In genomic region chr2:71543531-71543930, GRCm38 (mm10) we compare ENCODE assay signal across 12 mouse cellular contexts. TPM values are rescaled to one million over a fixed set of nuclear protein-coding genes. Genes with fewer than 3 reads are reported as not detected.
DNase-seq lines count a peak whose midpoint lies in the region; ATAC-seq and TF ChIP-seq lines count a peak whose summit lies in the region.
"Had no signal": no experiment of that assay in that cellular context is flagged by ENCODE, and none has a peak within 500 bp of the region (broad histone marks: within the 10 kb centered on the region; RNA-seq: fewer than 3 reads in every experiment).

No protein-coding gene starts in this region.

- H3K36me3 ChIP-seq in hindbrain, embryonic 11.5 days (ENCODE audit: control insufficient read depth, insufficient read depth, low read length): no peaks in the 10 kb centered on the region
- no peaks in the 10 kb centered on the region for H3K36me3 ChIP-seq in hindbrain, postnatal 0 days (ENCODE audit: insufficient read depth, low read length)
- no peaks in the 10 kb centered on the region for H3K36me3 ChIP-seq in embryonic facial prominence, embryonic 11.5 days (replicated peaks; ENCODE audit: control insufficient read depth, insufficient read depth, low read depth, low read length)
- H3K36me3 ChIP-seq in hindbrain, embryonic 13.5 days: no peaks in the 10 kb centered on the region
- no peaks in the 10 kb centered on the region for H3K36me3 ChIP-seq in midbrain, embryonic 16.5 days (ENCODE audit: control insufficient read depth, insufficient read depth, low read length)
- H3K36me3 ChIP-seq: lung, embryonic 15.5 days had no signal

- WGBS in hindbrain, embryonic 11.5 days: 1% methylated on average over 9 of the region's 9 CpGs
- 6% methylated on average over 9 of the region's 9 CpGs for WGBS in hindbrain, postnatal 0 days
- WGBS in embryonic facial prominence, embryonic 11.5 days: 2% methylated on average over 9 of the region's 9 CpGs
- under 1% methylated on average over 9 of the region's 9 CpGs for WGBS in hindbrain, embryonic 13.5 days
- 1% methylated on average over 9 of the region's 9 CpGs for WGBS in midbrain, embryonic 16.5 days

- peak; percentile 35 for DNase-seq in hindbrain, embryonic 11.5 days (ENCODE audit: low spot score)
- no peak for DNase-seq in hindbrain, postnatal 0 days (ENCODE audit: low spot score)
- DNase-seq in embryonic facial prominence, embryonic 11.5 days (ENCODE audit: low spot score): no peak
- DNase-seq in neural tube, embryonic 10.5 days (ENCODE audit: extremely low spot score, low spot score): no peak
- no peak for DNase-seq in right cerebral cortex, adult 2 months (ENCODE audit: low spot score in 2 of 2)
- DNase-seq: right cerebral cortex, postnatal 25 days had no signal

- ATAC-seq in hindbrain, embryonic 11.5 days (ENCODE audit: low FRiP score): no peak
- no peak for ATAC-seq in hindbrain, postnatal 0 days
- ATAC-seq in embryonic facial prominence, embryonic 11.5 days (replicated peaks; ENCODE audit: insufficient number of reproducible peaks, low FRiP score, low TSS enrichment, low read depth): no peak
- ATAC-seq in hindbrain, embryonic 13.5 days (ENCODE audit: low FRiP score): no peak
- ATAC-seq in midbrain, embryonic 16.5 days: no peak
- ATAC-seq in activated CD4-positive, CD25-positive, alpha-beta regulatory T cell, adult 4 months: no peak

- no peak for TF ChIP-seq CTCF in hindbrain, postnatal 0 days (IDR thresholded peaks at IDR 0.05; ENCODE audit: low read depth)

- no peak overlapping the region for H3K4me3 ChIP-seq in hindbrain, embryonic 11.5 days (ENCODE audit: low read depth, low read length)
- H3K4me3 ChIP-seq in hindbrain, postnatal 0 days (ENCODE audit: low read length): no peak overlapping the region
- H3K4me3 ChIP-seq in embryonic facial prominence, embryonic 11.5 days (ENCODE audit: low read depth, low read length): peak overlapping the region; percentile 66
- H3K4me3 ChIP-seq in hindbrain, embryonic 13.5 days: peak overlapping the region; percentile 19; the same call in 1 of the 2 replicates
- peak overlapping the region; percentile 39 for H3K4me3 ChIP-seq in midbrain, embryonic 16.5 days (ENCODE audit: low read depth, low read length)

- no peaks in the 10 kb centered on the region for H3K9me3 ChIP-seq in hindbrain, embryonic 11.5 days (ENCODE audit: control insufficient read depth, low read length)
- no peaks in the 10 kb centered on the region for H3K9me3 ChIP-seq in hindbrain, postnatal 0 days (ENCODE audit: low read length)
- no peaks in the 10 kb centered on the region for H3K9me3 ChIP-seq in embryonic facial prominence, embryonic 11.5 days (replicated peaks; ENCODE audit: control insufficient read depth, low read length)
- H3K9me3 ChIP-seq in hindbrain, embryonic 13.5 days: no peaks in the 10 kb centered on the region
- no peaks in the 10 kb centered on the region for H3K9me3 ChIP-seq in midbrain, embryonic 16.5 days (replicated peaks; ENCODE audit: control insufficient read depth, low read length, poor library complexity, severe bottlenecking)
- H3K9me3 ChIP-seq: lung, embryonic 15.5 days had no signal

- H3K9ac ChIP-seq in hindbrain, embryonic 11.5 days (ENCODE audit: low read depth, low read length): 0 out of 2 replicates have a peak overlapping the region, but pooled peaks have one; percentile 25
- H3K9ac ChIP-seq in hindbrain, postnatal 0 days (replicated peaks; ENCODE audit: low read length): no peak overlapping the region
- H3K9ac ChIP-seq in embryonic facial prominence, embryonic 11.5 days (replicated peaks; ENCODE audit: low read length): peak overlapping the region; percentile 83
- H3K9ac ChIP-seq in hindbrain, embryonic 13.5 days: no peak overlapping the region
- H3K9ac ChIP-seq in midbrain, embryonic 16.5 days (ENCODE audit: low read depth, low read length): no peak overlapping the region
- H3K9ac ChIP-seq: lung, embryonic 15.5 days had no signal

- H3K4me2 ChIP-seq in hindbrain, embryonic 11.5 days (replicated peaks; ENCODE audit: low read depth, low read length): 0 out of 2 replicates have a peak overlapping the region, but pooled peaks have one; percentile 11
- no peak overlapping the region for H3K4me2 ChIP-seq in hindbrain, postnatal 0 days (ENCODE audit: low read depth, low read length)
- peak overlapping the region; percentile 94 for H3K4me2 ChIP-seq in embryonic facial prominence, embryonic 11.5 days (ENCODE audit: low read depth, low read length)
- H3K4me2 ChIP-seq in hindbrain, embryonic 13.5 days: no peak overlapping the region
- H3K4me2 ChIP-seq in midbrain, embryonic 16.5 days (ENCODE audit: low read length): no peak overlapping the region; the same call in 1 of the 2 replicates

- no peak overlapping the region for H3K27ac ChIP-seq in hindbrain, embryonic 11.5 days (ENCODE audit: low read depth, low read length)
- H3K27ac ChIP-seq in hindbrain, postnatal 0 days: no peak overlapping the region
- H3K27ac ChIP-seq in embryonic facial prominence, embryonic 11.5 days (replicated peaks; ENCODE audit: low read depth, low read length): no peak overlapping the region
- H3K27ac ChIP-seq in hindbrain, embryonic 13.5 days: no peak overlapping the region
- H3K27ac ChIP-seq in midbrain, embryonic 16.5 days (ENCODE audit: low read length): peak overlapping the region; percentile 38
- H3K27ac ChIP-seq: lung, embryonic 15.5 days had no signal

- H3K4me1 ChIP-seq in hindbrain, embryonic 11.5 days (replicated peaks; ENCODE audit: control insufficient read depth, insufficient read depth, low read length): peaks cover 12% of the 10 kb centered on the region
- peaks cover 8% of the 10 kb centered on the region; the same call in 1 of the 2 replicates for H3K4me1 ChIP-seq in hindbrain, postnatal 0 days (ENCODE audit: insufficient read depth, low read length)
- H3K4me1 ChIP-seq in embryonic facial prominence, embryonic 11.5 days (ENCODE audit: control insufficient read depth, insufficient read depth, low read length): peaks cover 9% of the 10 kb centered on the region
- H3K4me1 ChIP-seq in hindbrain, embryonic 13.5 days (replicated peaks): peaks cover 31% of the 10 kb centered on the region
- peaks cover 13% of the 10 kb centered on the region for H3K4me1 ChIP-seq in midbrain, embryonic 16.5 days (ENCODE audit: control insufficient read depth, insufficient read depth, low read length)

- H3K27me3 ChIP-seq in hindbrain, embryonic 11.5 days (ENCODE audit: control insufficient read depth, insufficient read depth, low read length): peaks cover 81% of the 10 kb centered on the region
- H3K27me3 ChIP-seq in hindbrain, postnatal 0 days (ENCODE audit: insufficient read depth, low read length): peaks cover 74% of the 10 kb centered on the region
- H3K27me3 ChIP-seq in embryonic facial prominence, embryonic 11.5 days (ENCODE audit: control insufficient read depth, insufficient read depth, low read length): peaks cover 40% of the 10 kb centered on the region
- H3K27me3 ChIP-seq in hindbrain, embryonic 13.5 days: peaks cover 92% of the 10 kb centered on the region
- peaks cover 32% of the 10 kb centered on the region for H3K27me3 ChIP-seq in midbrain, embryonic 16.5 days (ENCODE audit: control insufficient read depth, insufficient read depth, low read depth, low read length)

RNA-seq across cellular contexts. Expression of gene Dlx2, which starts 3.0 kb away (rescaled TPM):
- 1.9 and 2.2 TPM in 2 replicates for polyA plus RNA-seq in hindbrain, embryonic 11.5 days (2014; fragmentation: Nextera tagmentation; extraction: Ambion mirVana)
- 0.97 TPM in 1 of 2 replicates, not detected in the other for total RNA-seq in hindbrain, postnatal 0 days (2014; rRNA removed)
- 0.21 and 0.26 TPM in 2 replicates for polyA plus RNA-seq in hindbrain, postnatal 0 days (2015; fragmentation: Nextera tagmentation; extraction: Ambion mirVana)
- polyA plus RNA-seq in embryonic facial prominence, embryonic 11.5 days (2014; fragmentation: Nextera tagmentation; extraction: Ambion mirVana): 18.0 and 20.3 TPM in 2 replicates
- polyA plus RNA-seq in hindbrain, embryonic 13.5 days (2015; fragmentation: Nextera tagmentation; extraction: Ambion mirVana): 0.51 and 0.76 TPM in 2 replicates
- polyA plus RNA-seq in midbrain, embryonic 16.5 days (2015; fragmentation: Nextera tagmentation; extraction: Ambion mirVana): 4.5 and 10.9 TPM in 2 replicates
- not detected for polyA plus RNA-seq in activated CD4-positive, CD25-positive, alpha-beta regulatory T cell, adult 4 months (2017; shearing (Covaris generic))
- total RNA-seq: gastrocnemius, adult 8-10 months; hematopoietic stem cell, adult 5-6 weeks had no signal

RNA-seq across cellular contexts. Expression of gene Dlx1, which starts 15.6 kb away (rescaled TPM):
- polyA plus RNA-seq in hindbrain, embryonic 11.5 days (2014; fragmentation: Nextera tagmentation; extraction: Ambion mirVana): 1.6 and 2.1 TPM in 2 replicates
- 2.5 and 3.5 TPM in 2 replicates for total RNA-seq in hindbrain, postnatal 0 days (2014; rRNA removed)
- not detected in 2 replicates for polyA plus RNA-seq in hindbrain, postnatal 0 days (2015; fragmentation: Nextera tagmentation; extraction: Ambion mirVana)
- 53.9 and 76.2 TPM in 2 replicates for polyA plus RNA-seq in embryonic facial prominence, embryonic 11.5 days (2014; fragmentation: Nextera tagmentation; extraction: Ambion mirVana)
- polyA plus RNA-seq in hindbrain, embryonic 13.5 days (2015; fragmentation: Nextera tagmentation; extraction: Ambion mirVana): 0.96 and 1.4 TPM in 2 replicates
- 31.5 and 55.5 TPM in 2 replicates for polyA plus RNA-seq in midbrain, embryonic 16.5 days (2015; fragmentation: Nextera tagmentation; extraction: Ambion mirVana)
- polyA plus RNA-seq in activated CD4-positive, CD25-positive, alpha-beta regulatory T cell, adult 4 months (2017; shearing (Covaris generic)): not detected
- total RNA-seq: hematopoietic stem cell, adult 5-6 weeks had no signal

Comparison
In these comparisons a context has a peak if more than half of its experiments do, and no peak if none do; other contexts are left out.
1. H3K4me2 ChIP-seq: peak in hindbrain, embryonic 11.5 days (single experiment) and embryonic facial prominence, embryonic 11.5 days (single experiment); none in hindbrain, postnatal 0 days (single experiment), hindbrain, embryonic 13.5 days (single experiment) and midbrain, embryonic 16.5 days (single experiment).
2. H3K4me3 ChIP-seq: peak in embryonic facial prominence, embryonic 11.5 days (single experiment), hindbrain, embryonic 13.5 days (single experiment) and midbrain, embryonic 16.5 days (single experiment); none in hindbrain, embryonic 11.5 days (single experiment) and hindbrain, postnatal 0 days (single experiment).
3. H3K9ac ChIP-seq: peak in hindbrain, embryonic 11.5 days (single experiment) and embryonic facial prominence, embryonic 11.5 days (single experiment); none in hindbrain, postnatal 0 days (single experiment), hindbrain, embryonic 13.5 days (single experiment) and midbrain, embryonic 16.5 days (single experiment).
4. RNA of gene Dlx1, which starts 15.6 kb away (polyA plus RNA-seq): 53.9 to 76.2 TPM in embryonic facial prominence, embryonic 11.5 days and 31.5 to 55.5 TPM in midbrain, embryonic 16.5 days; 1.6 to 2.1 TPM in hindbrain, embryonic 11.5 days, 0.96 to 1.4 TPM in hindbrain, embryonic 13.5 days, not detected in hindbrain, postnatal 0 days and not detected in activated CD4-positive, CD25-positive, alpha-beta regulatory T cell, adult 4 months; every median in the first group is over 10 times any median in the second.